Mouse (Mus musculus) liver, postnatal 0 days (tissue): Measurements from ENCODE around the gene Ano1. TPM values are rescaled to one million over a fixed set of nuclear protein-coding genes. Genes with fewer than 3 reads are reported as not detected.

ENCODE experiments used
- ATAC-seq: fragments of 200-750 bp; cut with Nextera tagmentation; 2 replicates; pipeline ENCODE4 v1.8.0; 2017; ENCODE audit warnings: mild to moderate bottlenecking, moderate library complexity
- DNase-seq: peaks from one replicate; pipeline ENCODE4 v3.0.0-alpha.2; 2016
- H3K27ac ChIP-seq: fragments of 300-500 bp; sonication (generic); 2 replicates; pipeline ENCODE4 v1.5.1; 2014; ENCODE audit warnings: antibody characterized with exemption, moderate library complexity, mild to moderate bottlenecking, low read depth
- H3K27me3 ChIP-seq: fragments of 300-500 bp; sonication (generic); 2 replicates; pipeline ENCODE4 v1.6.1; 2014; ENCODE audit warnings: low read length, control low read depth, mixed read lengths; ENCODE audit not compliant: insufficient read depth
- H3K36me3 ChIP-seq: fragments of 300-500 bp; sonication (generic); replicated peaks from 2 replicates; pipeline ENCODE4 v1.6.1; 2014; ENCODE audit warnings: mild to moderate bottlenecking, control low read depth, low read length, moderate library complexity, mixed read lengths; ENCODE audit not compliant: insufficient read depth
- H3K4me1 ChIP-seq: fragments of 300-500 bp; sonication (generic); 2 replicates; pipeline ENCODE4 v1.6.1; 2014; ENCODE audit warnings: antibody characterized with exemption, mild to moderate bottlenecking, control low read depth; ENCODE audit not compliant: insufficient read depth
- H3K4me2 ChIP-seq: fragments of 300-500 bp; sonication (generic); 2 replicates; pipeline ENCODE4 v1.6.1; 2014; ENCODE audit warnings: low read depth, mild to moderate bottlenecking, low read length, moderate library complexity, mixed read lengths
- H3K4me3 ChIP-seq: fragments of 300-500 bp; sonication (generic); 2 replicates; pipeline ENCODE4 v1.5.1; 2014; ENCODE audit warnings: low read depth, low read length
- H3K9ac ChIP-seq: fragments of 300-500 bp; sonication (generic); replicated peaks from 2 replicates; pipeline ENCODE4 v1.6.1; 2014; ENCODE audit warnings: mild to moderate bottlenecking, moderate library complexity
- H3K9me3 ChIP-seq: fragments of 300-500 bp; sonication (generic); 2 replicates; pipeline ENCODE4 v1.6.1; 2016; ENCODE audit warnings: mild to moderate bottlenecking, control low read depth, low read length, mixed read lengths
- CTCF ChIP-seq: sonication (generic); IDR thresholded peaks from 2 replicates; pipeline ENCODE4 v1.5.1; 2016; ENCODE audit warnings: antibody characterized with exemption, low read depth
- EP300 ChIP-seq: IDR thresholded peaks from 2 replicates; pipeline ENCODE4 v1.6.1; 2016; ENCODE audit warnings: antibody characterized with exemption, low read depth, mild to moderate bottlenecking
- WGBS: fragments of 180-500 bp; shearing (Covaris S2); extraction: QIAGEN DNeasy Blood & Tissue Kit; methylation state at CpG from one replicate; pipeline ENCODE4 v1.1.7; 2014; ENCODE audit not compliant: insufficient replicate concordance; 5-methylcytosine and 5-hydroxymethylcytosine counted together
- polyA plus RNA-seq: library from polyadenylated mRNA; unstranded; fragments of >200 nt; fragmentation: Nextera tagmentation; extraction: Ambion mirVana; gene quantifications from 2 replicates; pipeline ENCODE4 v1.2.1, GENCODE M21; 2015

Gene Ano1
- polyA plus RNA-seq, 1 experiment from 2014 or later = 1.1 TPM

GRCm38 (mm10) chr7:144628334-144628915, 123.3 kb downstream of the Ano1 start:
- Histone ChIP-seq H3K27me3 (peaks cover 6% of the 10 kb centered on the region; the same call in 1 of the 2 replicates), H3K27ac (no peak overlapping the region), H3K36me3 (no peaks in the 10 kb centered on the region), H3K9ac (no peak overlapping the region), H3K4me2 (no peak overlapping the region), H3K4me1 (no peaks in the 10 kb centered on the region), H3K4me3 (no peak overlapping the region), H3K9me3 (no peaks in the 10 kb centered on the region)
- TF ChIP-seq EP300 = no peak
- no peak for TF ChIP-seq CTCF
- 47% methylated on average over 3 of the region's 3 CpGs for WGBS
- DNase-seq (no peak), ATAC-seq (no peak)

GRCm38 (mm10) chr7:144627606-144628333, 124.0 kb downstream of the Ano1 start:
- no peaks in the 10 kb centered on the region for H3K36me3 ChIP-seq
- no peaks in the 10 kb centered on the region for H3K9me3 ChIP-seq
- no peak overlapping the region for H3K4me2 ChIP-seq
- WGBS = 63% methylated on average over 13 of the region's 13 CpGs
- no peak overlapping the region for H3K27ac ChIP-seq
- H3K4me3 ChIP-seq = no peak overlapping the region
- DNase-seq = no peak
- peaks cover 6% of the 10 kb centered on the region; the same call in 1 of the 2 replicates for H3K27me3 ChIP-seq
- no peak for ATAC-seq
- H3K9ac ChIP-seq = no peak overlapping the region
- TF ChIP-seq CTCF (no peak), EP300 (no peak)
- H3K4me1 ChIP-seq = no peaks in the 10 kb centered on the region

GRCm38 (mm10) chr7:144626042-144626441, 125.7 kb downstream of the Ano1 start:
- 0 out of 2 replicates have a peak, but pooled peaks cover 2% of the 10 kb centered on the region for H3K9me3 ChIP-seq
- WGBS = 59% methylated on average over 2 of the region's 2 CpGs
- no peak overlapping the region for H3K9ac ChIP-seq
- ATAC-seq = no peak
- DNase-seq = no peak
- H3K27me3 ChIP-seq = peaks cover 6% of the 10 kb centered on the region; the same call in 1 of the 2 replicates
- H3K27ac ChIP-seq = no peak overlapping the region
- no peaks in the 10 kb centered on the region for H3K36me3 ChIP-seq
- TF ChIP-seq CTCF (no peak), EP300 (no peak)
- no peak overlapping the region for H3K4me3 ChIP-seq
- H3K4me2 ChIP-seq = no peak overlapping the region
- H3K4me1 ChIP-seq = no peaks in the 10 kb centered on the region

- H3K9me3 ChIP-seq = 0 out of 2 replicates have a peak, but pooled peaks cover 2% of the 10 kb centered on the region
- H3K4me3 ChIP-seq = no peak overlapping the region
- 68% methylated on average over 22 of the region's 22 CpGs for WGBS
- H3K9ac ChIP-seq = no peak overlapping the region
- no peak overlapping the region for H3K4me2 ChIP-seq
- H3K27ac ChIP-seq = no peak overlapping the region
- ATAC-seq = no peak
- H3K36me3 ChIP-seq = no peaks in the 10 kb centered on the region
- no peaks in the 10 kb centered on the region for H3K4me1 ChIP-seq
- TF ChIP-seq EP300 (no peak), CTCF (no peak)
- no peak for DNase-seq
- no peaks in the 10 kb centered on the region for H3K27me3 ChIP-seq
Measured at GRCm38 (mm10) chr7:144620721-144621681, 130.8 kb downstream of the Ano1 start.

GRCm38 (mm10) chr7:144620315-144620714, 131.5 kb downstream of the Ano1 start:
- TF ChIP-seq CTCF = no peak
- TF ChIP-seq EP300 = no peak
- no peak for ATAC-seq
- H3K27ac ChIP-seq = no peak overlapping the region

GRCm38 (mm10) chr7:144615343-144615742, 136.4 kb downstream of the Ano1 start:
- H3K9me3 ChIP-seq = no peaks in the 10 kb centered on the region
- H3K9ac ChIP-seq = no peak overlapping the region
- H3K36me3 ChIP-seq = no peaks in the 10 kb centered on the region
- DNase-seq = no peak
- no peak overlapping the region for H3K4me3 ChIP-seq
- no peaks in the 10 kb centered on the region for H3K27me3 ChIP-seq
- 72% methylated on average over 6 of the region's 6 CpGs for WGBS
- no peaks in the 10 kb centered on the region for H3K4me1 ChIP-seq
- no peak overlapping the region for H3K4me2 ChIP-seq
- TF ChIP-seq EP300 (no peak), CTCF (no peak)
- ATAC-seq = no peak
- no peak overlapping the region for H3K27ac ChIP-seq

More at GRCm38 (mm10) chr7:144620315-144620714, 131.5 kb downstream of the Ano1 start:
- Histone ChIP-seq H3K4me2 (no peak overlapping the region), H3K4me1 (no peaks in the 10 kb centered on the region), H3K9me3 (0 out of 2 replicates have a peak, but pooled peaks cover 2% of the 10 kb centered on the region), H3K27me3 (no peaks in the 10 kb centered on the region), H3K9ac (no peak overlapping the region), H3K36me3 (no peaks in the 10 kb centered on the region), H3K4me3 (no peak overlapping the region)
- DNase-seq = no peak
